Mouse (Mus musculus): ENCODE measurements around the gene D130043K22Rik.

DNA sequence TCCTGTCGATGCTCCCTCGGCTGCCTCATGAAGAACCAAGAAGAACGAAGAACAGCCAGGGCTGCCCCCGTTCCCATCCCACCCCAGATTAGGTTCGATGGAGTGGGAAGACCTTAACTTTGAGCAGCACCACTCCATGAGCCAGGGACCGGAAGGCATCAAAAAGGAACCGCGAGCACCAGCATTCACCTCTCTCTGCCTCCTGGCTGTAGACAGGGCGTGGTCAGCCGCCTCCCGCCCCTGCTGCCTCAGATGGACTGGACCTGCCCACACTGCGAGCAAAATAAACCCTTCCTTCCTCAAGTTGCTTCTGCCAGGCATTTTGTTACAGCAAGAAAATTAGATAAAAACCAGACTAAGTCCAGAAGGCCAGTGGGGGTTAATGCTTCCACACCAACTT is 16.1 kb downstream of the D130043K22Rik start:
- TF ChIP-seq CTCF (IDR thresholded peaks at IDR 0.05; ENCODE audit: low read depth, low read length) = no peak
- no peak for TF ChIP-seq POLR2A (IDR thresholded peaks at IDR 0.05; ENCODE audit: insufficient read depth, low read length)
- no peak for TF ChIP-seq EP300 (IDR thresholded peaks at IDR 0.05; ENCODE audit: insufficient read depth, low read depth, low read length)

Data from ES-Bruce4 (cell line).